Mouse (Mus musculus): ENCODE results near the gene Adgrg6. TPM values are rescaled to one million over a fixed set of nuclear protein-coding genes. Genes with fewer than 3 reads are reported as not detected.

Adgrg6 gene
- polyA plus RNA-seq, 1 experiment from 2014 or later: 2.0 TPM

- Histone ChIP-seq H3K4me1 (no peaks in the 10 kb centered on the region), H3K9ac (replicated peaks) (no peak overlapping the region), H3K9me3 (replicated peaks) (no peaks in the 10 kb centered on the region), H3K4me3 (replicated peaks) (no peak overlapping the region), H3K4me2 (no peak overlapping the region), H3K36me3 (no peaks in the 10 kb centered on the region), H3K27me3 (replicated peaks) (no peaks in the 10 kb centered on the region), H3K27ac (replicated peaks) (no peak overlapping the region)
- 31% methylated on average over 5 of the region's 5 CpGs for WGBS
- ATAC-seq (ENCODE audit: low FRiP score): peak; percentile 86
Observed at GRCm38 (mm10) chr10:14482483-14482882, 63.0 kb downstream of the Adgrg6 start.

- Histone ChIP-seq H3K9me3 (replicated peaks) (no peaks in the 10 kb centered on the region), H3K4me2 (no peak overlapping the region), H3K4me3 (replicated peaks) (no peak overlapping the region), H3K27me3 (replicated peaks) (no peaks in the 10 kb centered on the region), H3K27ac (replicated peaks) (no peak overlapping the region), H3K4me1 (no peaks in the 10 kb centered on the region), H3K36me3 (no peaks in the 10 kb centered on the region), H3K9ac (replicated peaks) (no peak overlapping the region)
- no peak for ATAC-seq (ENCODE audit: low FRiP score)
- 66% methylated on average over 5 of the region's 5 CpGs for WGBS
Observed at GRCm38 (mm10) chr10:14480928-14481327, 64.5 kb downstream of the Adgrg6 start.

- no peaks in the 10 kb centered on the region for H3K36me3 ChIP-seq
- H3K4me2 ChIP-seq: no peak overlapping the region
- H3K4me1 ChIP-seq: no peaks in the 10 kb centered on the region
- H3K9me3 ChIP-seq (replicated peaks): no peaks in the 10 kb centered on the region
- no peak for ATAC-seq (ENCODE audit: low FRiP score)
- no peak overlapping the region for H3K27ac ChIP-seq (replicated peaks)
- H3K4me3 ChIP-seq (replicated peaks): no peak overlapping the region
- 86% methylated on average over 1 of the region's 1 CpGs for WGBS
- H3K9ac ChIP-seq (replicated peaks): no peak overlapping the region
- no peaks in the 10 kb centered on the region for H3K27me3 ChIP-seq (replicated peaks)
Observed at GRCm38 (mm10) chr10:14476393-14476792, 69.1 kb downstream of the Adgrg6 start.

GRCm38 (mm10) chr10:14475641-14476040 is 69.8 kb downstream of the Adgrg6 start:
- Histone ChIP-seq H3K27ac (replicated peaks) (no peak overlapping the region), H3K36me3 (no peaks in the 10 kb centered on the region), H3K9me3 (replicated peaks) (no peaks in the 10 kb centered on the region), H3K9ac (replicated peaks) (no peak overlapping the region), H3K4me3 (replicated peaks) (no peak overlapping the region), H3K4me2 (no peak overlapping the region), H3K27me3 (replicated peaks) (no peaks in the 10 kb centered on the region), H3K4me1 (no peaks in the 10 kb centered on the region)
- no peak for ATAC-seq (ENCODE audit: low FRiP score)
- WGBS: 89% methylated on average over 2 of the region's 2 CpGs

GRCm38 (mm10) chr10:14474541-14475305 is 70.7 kb downstream of the Adgrg6 start:
- H3K4me1 ChIP-seq: no peaks in the 10 kb centered on the region
- no peaks in the 10 kb centered on the region for H3K9me3 ChIP-seq (replicated peaks)
- H3K36me3 ChIP-seq: no peaks in the 10 kb centered on the region
- H3K27ac ChIP-seq (replicated peaks): no peak overlapping the region
- H3K9ac ChIP-seq (replicated peaks): no peak overlapping the region
- no peak overlapping the region for H3K4me2 ChIP-seq
- no peak for ATAC-seq (ENCODE audit: low FRiP score)
- 87% methylated on average over 8 of the region's 8 CpGs for WGBS
- H3K27me3 ChIP-seq (replicated peaks): no peaks in the 10 kb centered on the region
- no peak overlapping the region for H3K4me3 ChIP-seq (replicated peaks)

GRCm38 (mm10) chr10:14471039-14471550 is 74.4 kb downstream of the Adgrg6 start:
- no peaks in the 10 kb centered on the region for H3K9me3 ChIP-seq (replicated peaks)
- H3K27ac ChIP-seq (replicated peaks): no peak overlapping the region
- H3K4me2 ChIP-seq: no peak overlapping the region
- no peaks in the 10 kb centered on the region for H3K27me3 ChIP-seq (replicated peaks)
- H3K36me3 ChIP-seq: no peaks in the 10 kb centered on the region
- H3K9ac ChIP-seq (replicated peaks): no peak overlapping the region
- 45% methylated on average over 5 of the region's 5 CpGs for WGBS
- no peak for ATAC-seq (ENCODE audit: low FRiP score)
- H3K4me1 ChIP-seq: no peaks in the 10 kb centered on the region
- no peak overlapping the region for H3K4me3 ChIP-seq (replicated peaks)

- no peak overlapping the region for H3K4me2 ChIP-seq
- 87% methylated on average over 10 of the region's 10 CpGs for WGBS
- H3K4me1 ChIP-seq: no peaks in the 10 kb centered on the region
- no peak for ATAC-seq (ENCODE audit: low FRiP score)
- no peaks in the 10 kb centered on the region for H3K9me3 ChIP-seq (replicated peaks)
- H3K27ac ChIP-seq (replicated peaks): no peak overlapping the region
- H3K9ac ChIP-seq (replicated peaks): no peak overlapping the region
- H3K4me3 ChIP-seq (replicated peaks): no peak overlapping the region
- H3K27me3 ChIP-seq (replicated peaks): no peaks in the 10 kb centered on the region
- H3K36me3 ChIP-seq: no peaks in the 10 kb centered on the region
Observed at GRCm38 (mm10) chr10:14468623-14469022, 76.8 kb downstream of the Adgrg6 start.

- Histone ChIP-seq H3K27ac (replicated peaks) (no peak overlapping the region), H3K4me2 (no peak overlapping the region), H3K27me3 (replicated peaks) (no peaks in the 10 kb centered on the region), H3K4me1 (no peaks in the 10 kb centered on the region), H3K36me3 (no peaks in the 10 kb centered on the region), H3K9me3 (replicated peaks) (no peaks in the 10 kb centered on the region), H3K4me3 (replicated peaks) (no peak overlapping the region), H3K9ac (replicated peaks) (no peak overlapping the region)
- peak; percentile 45; the same call in 1 of the 2 replicates for ATAC-seq (ENCODE audit: low FRiP score)
- WGBS: 64% methylated on average over 4 of the region's 4 CpGs
Observed at GRCm38 (mm10) chr10:14463796-14464511, 81.5 kb downstream of the Adgrg6 start.

- WGBS: 83% methylated on average over 4 of the region's 4 CpGs
- no peaks in the 10 kb centered on the region for H3K36me3 ChIP-seq
- H3K9ac ChIP-seq (replicated peaks): no peak overlapping the region
- ATAC-seq (ENCODE audit: low FRiP score): no peak
- H3K4me2 ChIP-seq: no peak overlapping the region
- H3K4me3 ChIP-seq (replicated peaks): no peak overlapping the region
- no peaks in the 10 kb centered on the region for H3K27me3 ChIP-seq (replicated peaks)
- H3K4me1 ChIP-seq: no peaks in the 10 kb centered on the region
- no peak overlapping the region for H3K27ac ChIP-seq (replicated peaks)
- no peaks in the 10 kb centered on the region for H3K9me3 ChIP-seq (replicated peaks)
Observed at GRCm38 (mm10) chr10:14460933-14461514, 84.4 kb downstream of the Adgrg6 start.

GRCm38 (mm10) chr10:14460252-14460932 is 85.1 kb downstream of the Adgrg6 start:
- Histone ChIP-seq H3K4me1 (no peaks in the 10 kb centered on the region), H3K9ac (replicated peaks) (no peak overlapping the region), H3K9me3 (replicated peaks) (no peaks in the 10 kb centered on the region), H3K27me3 (replicated peaks) (no peaks in the 10 kb centered on the region), H3K4me3 (replicated peaks) (no peak overlapping the region), H3K27ac (replicated peaks) (no peak overlapping the region), H3K4me2 (no peak overlapping the region), H3K36me3 (no peaks in the 10 kb centered on the region)
- no peak for ATAC-seq (ENCODE audit: low FRiP score)
- 71% methylated on average over 5 of the region's 5 CpGs for WGBS

- Histone ChIP-seq H3K27ac (replicated peaks) (no peak overlapping the region), H3K4me3 (replicated peaks) (no peak overlapping the region), H3K27me3 (replicated peaks) (no peaks in the 10 kb centered on the region), H3K36me3 (no peaks in the 10 kb centered on the region), H3K9me3 (replicated peaks) (no peaks in the 10 kb centered on the region), H3K9ac (replicated peaks) (no peak overlapping the region), H3K4me1 (no peaks in the 10 kb centered on the region), H3K4me2 (no peak overlapping the region)
- no peak for ATAC-seq (ENCODE audit: low FRiP score)
- WGBS: 92% methylated on average over 7 of the region's 7 CpGs
Observed at GRCm38 (mm10) chr10:14459819-14460218, 85.6 kb downstream of the Adgrg6 start.
